Mouse (Mus musculus): ENCODE data around the gene Zfp831. TPM values are rescaled to one million over a fixed set of nuclear protein-coding genes. Genes with fewer than 3 reads are reported as not detected.

The Zfp831 gene
- total and polyA plus RNA-seq, 3 experiments, result 1.4 to 4.1 TPM; not detected in 1

DNA sequence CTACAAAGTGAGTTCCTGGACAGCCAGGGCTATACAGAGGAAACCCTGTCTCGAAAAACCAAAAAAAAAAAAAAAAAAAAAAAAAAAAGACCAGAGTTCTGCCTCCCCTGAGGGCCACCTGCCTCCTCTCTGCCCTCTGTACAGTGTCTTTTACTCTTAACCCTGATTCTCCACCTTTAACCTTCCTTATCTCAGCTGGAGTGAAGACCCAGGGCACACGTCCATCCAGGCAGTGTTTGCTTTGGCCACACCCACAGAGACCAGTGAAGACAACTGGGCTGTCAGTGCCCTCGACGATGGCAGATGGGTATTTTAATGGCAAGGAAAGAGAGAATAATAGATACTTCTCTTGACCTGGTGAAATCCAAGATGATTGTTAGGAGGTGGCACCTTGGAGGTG lies 115.9 kb downstream of the Zfp831 start:
- H3K9me3 ChIP-seq (replicated peaks; ENCODE audit: insufficient read depth, low read length), result no peaks in the 10 kb centered on the region
- no peak overlapping the region for H3K4me3 ChIP-seq (ENCODE audit: control insufficient read depth in 1 of 2, insufficient read depth in 1 of 2, low read depth in 2 of 2, low read length in 2 of 2)
- no peaks in the 10 kb centered on the region for H3K79me2 ChIP-seq (ENCODE audit: control insufficient read depth, insufficient read depth, low read length, poor library complexity)
- H3K4me1 ChIP-seq (ENCODE audit: control insufficient read depth in 1 of 2, insufficient read depth in 2 of 2, low read length in 2 of 2), result no peaks in the 10 kb centered on the region
- no peak for DNase-seq (ENCODE audit: low read depth, low spot score)
- no peaks in the 10 kb centered on the region for H3K27me3 ChIP-seq (ENCODE audit: control insufficient read depth in 1 of 2, insufficient read depth in 2 of 2, low read length in 2 of 2)
- H3K9ac ChIP-seq (ENCODE audit: control insufficient read depth, low read depth, low read length, poor library complexity, severe bottlenecking), result no peak overlapping the region
- TF ChIP-seq CTCF (IDR thresholded peaks at IDR 0.05 in 2 of 3, conservative IDR thresholded peaks at IDR 0.05 in 1 of 3; ENCODE audit: control insufficient read depth in 1 of 3, insufficient read depth in 1 of 3, low read depth in 2 of 3, low read length in 3 of 3, poor library complexity in 1 of 3, severe bottlenecking in 1 of 3) (no peak), GABPA (IDR thresholded peaks at IDR 0.05; ENCODE audit: low read depth, low read length) (no peak), RCOR1 (IDR thresholded peaks at IDR 0.05; ENCODE audit: low read depth, low read length) (no peak), KAT2A (conservative IDR thresholded peaks at IDR 0.05; ENCODE audit: low read depth, low read length) (no peak), TBP (IDR thresholded peaks at IDR 0.05; ENCODE audit: low read depth, low read length) (no peak), ZNF384 (IDR thresholded peaks at IDR 0.05; ENCODE audit: low read depth, low read length) (no peak), MYB (IDR thresholded peaks at IDR 0.05; ENCODE audit: low read depth, low read length) (no peak), ZKSCAN1 (IDR thresholded peaks at IDR 0.05; ENCODE audit: low read depth, low read length) (no peak), MAX (IDR thresholded peaks at IDR 0.05; ENCODE audit: low read length) (no peak), POLR2A (IDR thresholded peaks at IDR 0.05; ENCODE audit: control insufficient read depth in 1 of 2, insufficient read depth in 1 of 2, low read depth in 1 of 2, low read length in 2 of 2, poor library complexity in 1 of 2) (no peak), ZMIZ1 (IDR thresholded peaks at IDR 0.05; ENCODE audit: low read depth, low read length) (no peak), TAL1 (IDR thresholded peaks at IDR 0.05; ENCODE audit: low read length) (no peak), NELFE (IDR thresholded peaks at IDR 0.05; ENCODE audit: low read depth, low read length) (no peak), CHD1 (IDR thresholded peaks at IDR 0.05; ENCODE audit: low read depth, low read length) (no peak), SMC3 (IDR thresholded peaks at IDR 0.05; ENCODE audit: low read depth, low read length) (no peak)
- no peaks in the 10 kb centered on the region for H3K36me3 ChIP-seq (ENCODE audit: control insufficient read depth in 1 of 2, insufficient read depth in 2 of 2, low read length in 2 of 2)
- H3K27ac ChIP-seq (ENCODE audit: control insufficient read depth, low read depth, low read length), result no peak overlapping the region

Other genes starting within 250 kb of the Zfp831 start
- 43.8 and 46.8 TPM in 2 replicates for gene Nelfcd, start 227.7 kb upstream of the Zfp831 start, total RNA-seq (2012; rRNA removed)
- 10 to 100 TPM; 74.8 to 89.0 TPM for gene Nelfcd, start 227.7 kb upstream of the Zfp831 start, polyA plus RNA-seq (2012; ENCODE audit: insufficient read depth in 1 of 2, insufficient read length in 2 of 2, low read depth in 1 of 2, low replicate concordance in 2 of 2, missing spikeins in 1 of 2)
- 113 and 118 TPM in 2 replicates for gene Ctsz, start 204.5 kb upstream of the Zfp831 start, total RNA-seq (2012; rRNA removed)
- 10 to 100 TPM in 1 of 2 experiments, not detected in 1; 93.7 TPM for gene Ctsz, start 204.5 kb upstream of the Zfp831 start, polyA plus RNA-seq (2012; ENCODE audit: insufficient read depth in 1 of 2, insufficient read length in 2 of 2, low read depth in 1 of 2, low replicate concordance in 2 of 2, missing spikeins in 1 of 2)
- gene Tubb1, start 192.8 kb upstream of the Zfp831 start, total RNA-seq (2012; rRNA removed), result 3.1 and 3.5 TPM in 2 replicates
- 1 to 10 TPM in 1 of 2 experiments, not detected in 1; 2.6 TPM for gene Tubb1, start 192.8 kb upstream of the Zfp831 start, polyA plus RNA-seq (2012; ENCODE audit: insufficient read depth in 1 of 2, insufficient read length in 2 of 2, low read depth in 1 of 2, low replicate concordance in 2 of 2, missing spikeins in 1 of 2)
- 521 and 561 TPM in 2 replicates for gene Atp5e, start 179.4 kb upstream of the Zfp831 start, total RNA-seq (2012; rRNA removed)
- 100 to 1,000 TPM in 1 of 2 experiments, not detected in 1; 225 TPM for gene Atp5e, start 179.4 kb upstream of the Zfp831 start, polyA plus RNA-seq (2012; ENCODE audit: insufficient read depth in 1 of 2, insufficient read length in 2 of 2, low read depth in 1 of 2, low replicate concordance in 2 of 2, missing spikeins in 1 of 2)
- gene Prelid3b, start 170.5 kb upstream of the Zfp831 start, total RNA-seq (2012; rRNA removed), result 137 and 142 TPM in 2 replicates
- 100 to 1,000 TPM; 189 to 210 TPM for gene Prelid3b, start 170.5 kb upstream of the Zfp831 start, polyA plus RNA-seq (2012; ENCODE audit: insufficient read depth in 1 of 2, insufficient read length in 2 of 2, low read depth in 1 of 2, low replicate concordance in 2 of 2, missing spikeins in 1 of 2)
- gene Edn3, start 117.1 kb downstream of the Zfp831 start, total RNA-seq (2012; rRNA removed), result not detected in 2 replicates
- gene Edn3, start 117.1 kb downstream of the Zfp831 start, polyA plus RNA-seq (2012; ENCODE audit: insufficient read depth in 1 of 2, insufficient read length in 2 of 2, low read depth in 1 of 2, low replicate concordance in 2 of 2, missing spikeins in 1 of 2), result not detected